ENCODE assay signal across 10 mouse cellular contexts in the genomic region with DNA sequence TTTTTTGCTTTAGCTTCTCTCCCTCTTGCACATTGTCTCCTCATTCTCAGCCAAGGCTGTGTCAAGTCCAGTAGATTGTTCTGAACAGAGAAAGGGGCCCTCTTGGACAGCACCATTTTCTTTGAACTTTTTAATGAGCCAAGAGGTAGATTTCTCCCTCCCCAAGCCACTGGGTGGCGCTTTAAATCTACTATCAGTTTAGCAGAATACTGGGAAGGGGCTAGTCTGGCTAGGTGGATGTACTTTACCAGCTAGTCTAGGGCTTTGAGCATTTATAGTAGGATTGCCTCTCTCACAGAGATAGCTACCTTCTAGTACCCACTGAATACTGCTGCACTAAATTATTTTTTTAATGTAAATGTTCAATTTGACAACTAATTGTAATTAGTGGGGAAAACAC. TPM values are rescaled to one million over a fixed set of nuclear protein-coding genes. Genes with fewer than 3 reads are reported as not detected.
DNase-seq lines count a peak whose midpoint lies in the region; ATAC-seq and TF ChIP-seq lines count a peak whose summit lies in the region.
"Had no signal": no experiment of that assay in that cellular context is flagged by ENCODE, and none has a peak within 500 bp of the region (broad histone marks: within the 10 kb centered on the region; RNA-seq: fewer than 3 reads in every experiment).

No protein-coding gene starts in this region.

- 5% methylated on average over 1 of the region's 1 CpGs for WGBS in heart, postnatal 0 days
- WGBS in intestine, embryonic 15.5 days, result 0% methylated on average over 1 of the region's 1 CpGs

- no peak for ATAC-seq in heart, postnatal 0 days (ENCODE audit: insufficient read depth, low read depth)
- ATAC-seq in intestine, embryonic 15.5 days, result no peak

- TF ChIP-seq CTCF in heart, postnatal 0 days (IDR thresholded peaks at IDR 0.05; ENCODE audit: low read depth), result peak; percentile 40

- no peak overlapping the region for H3K9ac ChIP-seq in heart, postnatal 0 days (replicated peaks; ENCODE audit: low read depth, low read length)
- H3K9ac ChIP-seq in intestine, embryonic 15.5 days, result no peak overlapping the region
- H3K9ac ChIP-seq: limb, embryonic 13.5 days had no signal

- H3K4me3 ChIP-seq in heart, postnatal 0 days (ENCODE audit: low read depth, low read length), result no peak overlapping the region
- no peak overlapping the region for H3K4me3 ChIP-seq in intestine, embryonic 15.5 days (replicated peaks)
- H3K4me3 ChIP-seq: limb, embryonic 13.5 days had no signal

- TF ChIP-seq EP300 in heart, postnatal 0 days (IDR thresholded peaks at IDR 0.05; ENCODE audit: low read depth), result no peak

- no peaks in the 10 kb centered on the region for H3K4me1 ChIP-seq in heart, postnatal 0 days (ENCODE audit: control insufficient read depth, insufficient read depth)
- H3K4me1 ChIP-seq in intestine, embryonic 15.5 days (replicated peaks), result no peaks in the 10 kb centered on the region

- DNase-seq in heart, postnatal 0 days (ENCODE audit: low spot score), result no peak
- DNase-seq in heart, adult 8-10 months (ENCODE audit: low spot score), result no peak
- DNase-seq in 416B (ENCODE audit: low read depth), result peak; percentile 24
- DNase-seq in embryo, embryonic 10 days (ENCODE audit: low spot score), result peak; percentile 73
- peak; percentile 14 for DNase-seq in induced T-regulatory cell, adult 2 months (ENCODE audit: low read depth)
- DNase-seq in frontal cortex, postnatal 14 days (ENCODE audit: low spot score in 2 of 2), result no peak
- no peak for DNase-seq in testis, postnatal 14 days (ENCODE audit: low spot score)

- H3K4me2 ChIP-seq in heart, postnatal 0 days (ENCODE audit: low read depth, low read length), result no peak overlapping the region
- H3K4me2 ChIP-seq in intestine, embryonic 15.5 days (replicated peaks), result no peak overlapping the region
- H3K4me2 ChIP-seq: limb, embryonic 13.5 days had no signal

- no peak overlapping the region for H3K27ac ChIP-seq in heart, postnatal 0 days (ENCODE audit: low read depth)
- no peak overlapping the region for H3K27ac ChIP-seq in intestine, embryonic 15.5 days
- H3K27ac ChIP-seq: limb, embryonic 13.5 days had no signal

- no peaks in the 10 kb centered on the region for H3K36me3 ChIP-seq in heart, postnatal 0 days (replicated peaks; ENCODE audit: control insufficient read depth, insufficient read depth, low read length)
- H3K36me3 ChIP-seq in intestine, embryonic 15.5 days, result no peaks in the 10 kb centered on the region
- H3K36me3 ChIP-seq: limb, embryonic 13.5 days had no signal

- H3K27me3 ChIP-seq in heart, postnatal 0 days (ENCODE audit: control insufficient read depth, insufficient read depth, low read length), result no peaks in the 10 kb centered on the region
- no peaks in the 10 kb centered on the region for H3K27me3 ChIP-seq in intestine, embryonic 15.5 days (replicated peaks)

- no peaks in the 10 kb centered on the region for H3K9me3 ChIP-seq in heart, postnatal 0 days (replicated peaks; ENCODE audit: control insufficient read depth, low read length)
- H3K9me3 ChIP-seq in intestine, embryonic 15.5 days, result no peaks in the 10 kb centered on the region
- H3K9me3 ChIP-seq: limb, embryonic 13.5 days had no signal

RNA-seq across cellular contexts. Expression of a gene that starts 20.3 kb away (rescaled TPM):
- total RNA-seq in heart, postnatal 0 days (2014; rRNA removed; ENCODE audit: low replicate concordance), result 0.88 and 4.0 TPM in 2 replicates
- 1.2 and 1.3 TPM in 2 replicates for polyA plus RNA-seq in heart, postnatal 0 days (2015; fragmentation: Nextera tagmentation; extraction: Ambion mirVana)
- 1 to 10 TPM in 3 of 4 experiments, under 1 TPM in 1; 0.79 to 2.5 (median 1.2) TPM for total RNA-seq in heart, adult 8-10 months (2022)
- polyA plus RNA-seq in intestine, embryonic 15.5 days (2015; fragmentation: Nextera tagmentation; extraction: Ambion mirVana), result 5.1 and 6.3 TPM in 2 replicates

RNA-seq across cellular contexts. Expression of a gene that starts 28.9 kb away (rescaled TPM):
- total RNA-seq in heart, postnatal 0 days (2014; rRNA removed; ENCODE audit: low replicate concordance), result 1.7 and 3.4 TPM in 2 replicates
- 0.93 and 0.97 TPM in 2 replicates for polyA plus RNA-seq in heart, postnatal 0 days (2015; fragmentation: Nextera tagmentation; extraction: Ambion mirVana)
- total RNA-seq in heart, adult 8-10 months (2022), result 1 to 10 TPM; 2.6 to 5.4 (median 3.1) TPM
- polyA plus RNA-seq in intestine, embryonic 15.5 days (2015; fragmentation: Nextera tagmentation; extraction: Ambion mirVana), result 3.2 and 3.3 TPM in 2 replicates

RNA-seq across cellular contexts. Expression of a gene that starts 34.2 kb away (rescaled TPM):
- not detected in 2 replicates for total RNA-seq in heart, postnatal 0 days (2014; rRNA removed; ENCODE audit: low replicate concordance)
- not detected in 2 replicates for polyA plus RNA-seq in heart, postnatal 0 days (2015; fragmentation: Nextera tagmentation; extraction: Ambion mirVana)
- total RNA-seq in heart, adult 8-10 months (2022), result not detected
- not detected in 2 replicates for polyA plus RNA-seq in intestine, embryonic 15.5 days (2015; fragmentation: Nextera tagmentation; extraction: Ambion mirVana)
- polyA plus RNA-seq: limb, embryonic 13.5 days; spleen, adult 2 months had no signal

RNA-seq across cellular contexts. Expression of a gene that starts 52.2 kb away (rescaled TPM):
- 9.9 TPM in 1 of 2 replicates, not detected in the other for total RNA-seq in heart, postnatal 0 days (2014; rRNA removed; ENCODE audit: low replicate concordance)
- 11.4 and 13.7 TPM in 2 replicates for polyA plus RNA-seq in heart, postnatal 0 days (2015; fragmentation: Nextera tagmentation; extraction: Ambion mirVana)
- under 1 TPM in 2 of 4 experiments, not detected in 2; 0.37 to 0.54 TPM for total RNA-seq in heart, adult 8-10 months (2022)
- polyA plus RNA-seq in intestine, embryonic 15.5 days (2015; fragmentation: Nextera tagmentation; extraction: Ambion mirVana), result not detected in 2 replicates
- polyA plus RNA-seq: limb, embryonic 13.5 days; spleen, adult 2 months had no signal

RNA-seq across cellular contexts. Expression of a gene that starts 55.3 kb away (rescaled TPM):
- 8.4 and 25.2 TPM in 2 replicates for total RNA-seq in heart, postnatal 0 days (2014; rRNA removed; ENCODE audit: low replicate concordance)
- polyA plus RNA-seq in heart, postnatal 0 days (2015; fragmentation: Nextera tagmentation; extraction: Ambion mirVana), result 36.3 and 43.4 TPM in 2 replicates
- 10 to 100 TPM in 2 of 4 experiments, 1 to 10 TPM in 2; 8.7 to 15.2 (median 12.4) TPM for total RNA-seq in heart, adult 8-10 months (2022)
- 9.8 and 10.3 TPM in 2 replicates for polyA plus RNA-seq in intestine, embryonic 15.5 days (2015; fragmentation: Nextera tagmentation; extraction: Ambion mirVana)

Comparison
In these comparisons a context has a peak if more than half of its experiments do, and no peak if none do; other contexts are left out.
1. DNase-seq: peak in 416B (single experiment), embryo, embryonic 10 days (single experiment) and induced T-regulatory cell, adult 2 months (single experiment); none in heart, postnatal 0 days (single experiment), heart, adult 8-10 months (single experiment), frontal cortex, postnatal 14 days (0 of 2) and testis, postnatal 14 days (single experiment).